Mouse (Mus musculus): ENCODE results near the gene Usp10. TPM values are rescaled to one million over a fixed set of nuclear protein-coding genes. Genes with fewer than 3 reads are reported as not detected.

The Usp10 gene
- polyA plus RNA-seq, 1 experiment from 2014 or later, result 90.5 TPM

- DNase-seq (ENCODE audit: low spot score) (no peak), ATAC-seq (ENCODE audit: low read depth) (no peak)
- no peaks in the 10 kb centered on the region for H3K27me3 ChIP-seq (replicated peaks; ENCODE audit: control insufficient read depth, insufficient read depth, low read length)
- H3K9ac ChIP-seq (ENCODE audit: low read depth, low read length), result peak overlapping the region; percentile 31; the same call in 1 of the 2 replicates
- WGBS, result 62% methylated on average over 9 of the region's 9 CpGs
- H3K4me2 ChIP-seq (ENCODE audit: low read depth, low read length), result no peak overlapping the region
- 0 out of 2 replicates have a peak, but pooled peaks cover 8% of the 10 kb centered on the region for H3K4me1 ChIP-seq (ENCODE audit: control insufficient read depth, insufficient read depth, low read length)
- H3K27ac ChIP-seq (replicated peaks; ENCODE audit: low read depth, low read length), result no peak overlapping the region
- H3K9me3 ChIP-seq (ENCODE audit: control insufficient read depth, low read length), result no peaks in the 10 kb centered on the region
- no peak overlapping the region for H3K4me3 ChIP-seq (ENCODE audit: low read depth, low read length)
- H3K36me3 ChIP-seq (ENCODE audit: control insufficient read depth, insufficient read depth, low read length), result no peaks in the 10 kb centered on the region
Measured at GRCm38 (mm10) chr8:120002348-120002747, 92.2 kb downstream of the Usp10 start.

DNA sequence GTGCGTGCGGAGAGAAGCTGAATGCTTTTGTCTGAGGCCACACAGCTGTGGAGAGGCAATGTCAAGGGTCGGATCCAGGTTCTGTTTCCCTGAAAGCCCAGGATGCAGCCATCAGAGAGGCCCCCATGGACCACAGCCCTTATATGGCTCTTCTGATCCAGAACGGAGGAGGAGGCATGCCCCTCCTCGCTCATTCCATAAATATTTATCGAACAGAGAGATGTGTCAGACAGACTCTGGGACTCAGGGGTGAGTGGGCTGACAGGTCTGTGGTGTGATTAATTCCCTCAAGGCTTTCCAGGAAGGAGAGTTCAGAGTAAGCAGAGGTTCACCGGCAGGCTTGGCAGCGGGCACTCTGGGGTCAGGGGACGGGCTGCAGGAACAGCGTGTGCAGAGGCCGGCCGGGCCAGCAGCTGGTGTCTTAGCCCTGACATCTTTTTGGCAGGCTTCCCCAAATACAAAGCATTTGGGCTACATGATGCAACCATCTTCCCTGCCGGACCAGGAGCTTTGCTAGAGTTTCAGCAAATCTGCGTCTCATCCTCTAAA is 94.1 kb downstream of the Usp10 start:
- DNase-seq (ENCODE audit: low spot score) (peak; percentile 71), ATAC-seq (ENCODE audit: low read depth) (peak; percentile 46; the same call in 1 of the 2 replicates)
- H3K27me3 ChIP-seq (replicated peaks; ENCODE audit: control insufficient read depth, insufficient read depth, low read length), result no peaks in the 10 kb centered on the region
- H3K27ac ChIP-seq (replicated peaks; ENCODE audit: low read depth, low read length), result no peak overlapping the region
- H3K9ac ChIP-seq (ENCODE audit: low read depth, low read length), result no peak overlapping the region
- 20% methylated on average over 14 of the region's 14 CpGs for WGBS
- no peaks in the 10 kb centered on the region for H3K9me3 ChIP-seq (ENCODE audit: control insufficient read depth, low read length)
- H3K4me3 ChIP-seq (ENCODE audit: low read depth, low read length), result no peak overlapping the region
- H3K36me3 ChIP-seq (ENCODE audit: control insufficient read depth, insufficient read depth, low read length), result no peaks in the 10 kb centered on the region
- H3K4me1 ChIP-seq (ENCODE audit: control insufficient read depth, insufficient read depth, low read length), result 0 out of 2 replicates have a peak, but pooled peaks cover 8% of the 10 kb centered on the region
- no peak overlapping the region for H3K4me2 ChIP-seq (ENCODE audit: low read depth, low read length)

DNA sequence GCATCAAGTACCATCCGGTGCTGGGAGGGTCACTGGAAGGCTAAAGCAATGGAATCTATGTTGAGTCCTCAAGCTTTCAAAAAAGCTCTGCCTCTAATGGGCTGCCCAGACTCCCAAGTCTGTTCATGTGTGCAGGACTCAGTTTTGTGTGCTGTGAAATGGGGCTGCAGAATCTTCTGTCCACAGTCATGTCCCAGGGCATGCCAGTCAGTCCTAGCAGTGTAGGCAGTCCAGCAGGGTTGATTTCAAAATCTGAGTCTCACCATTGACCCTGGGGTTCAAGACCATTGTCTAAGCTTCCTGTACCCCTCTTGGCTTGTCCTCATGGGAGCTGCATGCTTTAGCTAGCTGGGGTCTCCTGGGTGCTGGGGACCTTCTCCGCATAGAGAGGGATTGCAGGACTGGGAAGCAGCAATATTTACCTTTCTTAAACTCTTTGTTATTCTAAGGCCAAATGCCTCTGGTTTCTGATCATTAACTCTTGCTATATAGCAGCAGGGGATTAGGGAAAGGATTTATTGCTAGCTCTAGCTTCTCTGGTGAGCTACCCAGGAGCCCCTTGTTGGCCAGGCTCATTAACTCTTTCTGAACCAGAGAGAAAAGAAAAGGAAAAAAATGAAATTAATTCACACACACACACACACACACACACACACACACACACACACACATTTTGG is 94.7 kb downstream of the Usp10 start:
- Histone ChIP-seq H3K36me3 (ENCODE audit: control insufficient read depth, insufficient read depth, low read length) (no peaks in the 10 kb centered on the region), H3K9me3 (ENCODE audit: control insufficient read depth, low read length) (no peaks in the 10 kb centered on the region), H3K4me2 (ENCODE audit: low read depth, low read length) (no peak overlapping the region), H3K4me1 (ENCODE audit: control insufficient read depth, insufficient read depth, low read length) (0 out of 2 replicates have a peak, but pooled peaks cover 8% of the 10 kb centered on the region), H3K27me3 (replicated peaks; ENCODE audit: control insufficient read depth, insufficient read depth, low read length) (no peaks in the 10 kb centered on the region), H3K4me3 (ENCODE audit: low read depth, low read length) (no peak overlapping the region), H3K9ac (ENCODE audit: low read depth, low read length) (no peak overlapping the region), H3K27ac (replicated peaks; ENCODE audit: low read depth, low read length) (no peak overlapping the region)
- DNase-seq (ENCODE audit: low spot score) (no peak), ATAC-seq (ENCODE audit: low read depth) (no peak)
- WGBS, result 36% methylated on average over 2 of the region's 2 CpGs

DNA sequence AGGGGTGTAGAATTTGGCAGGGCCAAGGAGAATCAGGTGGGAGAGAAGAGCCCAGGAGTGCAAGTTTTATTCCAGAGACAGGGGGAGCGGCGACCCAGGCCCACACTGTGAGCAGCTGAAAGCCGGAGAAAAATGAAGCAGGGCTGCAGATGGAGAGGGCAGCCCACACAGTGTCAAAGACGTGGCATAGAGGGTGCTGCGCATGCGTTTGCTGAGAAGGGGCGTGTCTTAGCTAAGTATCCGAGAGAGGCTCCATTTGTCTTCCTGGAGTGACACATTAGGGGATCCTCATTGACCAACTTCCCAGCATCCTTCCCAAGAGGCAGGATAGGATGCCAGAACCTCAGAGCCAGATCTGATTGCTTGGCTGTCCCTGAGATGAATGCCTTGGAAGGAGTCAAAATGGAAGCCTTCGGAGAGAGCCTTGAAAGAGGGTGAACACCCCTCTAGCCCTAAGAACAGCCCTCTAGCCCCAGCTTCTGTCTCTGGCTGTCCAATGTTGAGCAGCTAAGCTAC is 96.5 kb downstream of the Usp10 start:
- WGBS, result 45% methylated on average over 9 of the region's 9 CpGs
- no peak overlapping the region for H3K27ac ChIP-seq (replicated peaks; ENCODE audit: low read depth, low read length)

More for the DNA sequence above, 96.5 kb downstream of the Usp10 start:
- H3K4me2 ChIP-seq (ENCODE audit: low read depth, low read length), result no peak overlapping the region
- no peak overlapping the region for H3K4me3 ChIP-seq (ENCODE audit: low read depth, low read length)
- H3K27me3 ChIP-seq (replicated peaks; ENCODE audit: control insufficient read depth, insufficient read depth, low read length), result no peaks in the 10 kb centered on the region
- no peaks in the 10 kb centered on the region for H3K36me3 ChIP-seq (ENCODE audit: control insufficient read depth, insufficient read depth, low read length)
- H3K4me1 ChIP-seq (ENCODE audit: control insufficient read depth, insufficient read depth, low read length), result 0 out of 2 replicates have a peak, but pooled peaks cover 8% of the 10 kb centered on the region
- DNase-seq (ENCODE audit: low spot score) (no peak), ATAC-seq (ENCODE audit: low read depth) (no peak)
- no peak overlapping the region for H3K9ac ChIP-seq (ENCODE audit: low read depth, low read length)
- H3K9me3 ChIP-seq (ENCODE audit: control insufficient read depth, low read length), result no peaks in the 10 kb centered on the region

Other genes with a start within 250 kb of the Usp10 start
- gene Wfdc1, start 244.0 kb upstream of the Usp10 start, polyA plus RNA-seq (2014; fragmentation: Nextera tagmentation; extraction: Ambion mirVana), result 2.0 and 3.5 TPM in 2 replicates
- gene Atp2c2, start 210.4 kb upstream of the Usp10 start, polyA plus RNA-seq (2014; fragmentation: Nextera tagmentation; extraction: Ambion mirVana), result 1.3 and 1.8 TPM in 2 replicates
- gene Tldc1, start 131.9 kb upstream of the Usp10 start, polyA plus RNA-seq (2014; fragmentation: Nextera tagmentation; extraction: Ambion mirVana), result 5.4 and 5.5 TPM in 2 replicates
- 255 and 299 TPM in 2 replicates for gene Cotl1, start 69.8 kb upstream of the Usp10 start, polyA plus RNA-seq (2014; fragmentation: Nextera tagmentation; extraction: Ambion mirVana)
- 8.6 and 10.1 TPM in 2 replicates for gene Klhl36, start 48.1 kb upstream of the Usp10 start, polyA plus RNA-seq (2014; fragmentation: Nextera tagmentation; extraction: Ambion mirVana)
- 1.5 TPM in 1 of 2 replicates, not detected in the other for gene Gm20388, start 481 bp downstream of the Usp10 start, polyA plus RNA-seq (2014; fragmentation: Nextera tagmentation; extraction: Ambion mirVana)
- 4.9 and 5.6 TPM in 2 replicates for gene Crispld2, start 82.1 kb downstream of the Usp10 start, polyA plus RNA-seq (2014; fragmentation: Nextera tagmentation; extraction: Ambion mirVana)
- gene Zdhhc7, start 191.1 kb downstream of the Usp10 start, polyA plus RNA-seq (2014; fragmentation: Nextera tagmentation; extraction: Ambion mirVana), result 29.9 and 32.6 TPM in 2 replicates
- gene 6430548M08Rik, start 203.8 kb downstream of the Usp10 start, polyA plus RNA-seq (2014; fragmentation: Nextera tagmentation; extraction: Ambion mirVana), result 8.5 and 9.6 TPM in 2 replicates